In genomic region chr1:80427425-80427824, GRCm38 (mm10) we compare ENCODE assay signal across 19 mouse cellular contexts. TPM values are rescaled to one million over a fixed set of nuclear protein-coding genes. Genes with fewer than 3 reads are reported as not detected.
DNase-seq lines count a peak whose midpoint lies in the region; ATAC-seq and TF ChIP-seq lines count a peak whose summit lies in the region.
"Had no signal": no experiment of that assay in that cellular context is flagged by ENCODE, and none has a peak within 500 bp of the region (broad histone marks: within the 10 kb centered on the region; RNA-seq: fewer than 3 reads in every experiment).

No protein-coding gene starts in this region.

- DNase-seq in liver, embryonic 13.5 days = no peak
- no peak for DNase-seq in liver
- peak; percentile 86 to 92 for DNase-seq in cerebellum, adult 18-20 months
- peak; percentile 81 to 87 for DNase-seq in cerebellum, postnatal 36 days
- DNase-seq in stomach, postnatal 0 days (ENCODE audit: low spot score) = peak; percentile 14
- DNase-seq: gastrocnemius, postnatal 25 days; kidney, adult 11 months; kidney, postnatal 4 days; lung, postnatal 14 days; thymus, adult 18-20 months had no signal

- no peak overlapping the region for H3K4me3 ChIP-seq in liver, embryonic 13.5 days (replicated peaks)
- no peak overlapping the region for H3K4me3 ChIP-seq in stomach, postnatal 0 days (ENCODE audit: low read depth, low read length)
- H3K4me3 ChIP-seq in heart, embryonic 12.5 days = no peak overlapping the region
- H3K4me3 ChIP-seq: hindbrain, embryonic 13.5 days; limb, embryonic 15.5 days; midbrain, embryonic 12.5 days had no signal

- no peak overlapping the region for H3K9ac ChIP-seq in liver, embryonic 13.5 days
- H3K9ac ChIP-seq in stomach, postnatal 0 days (ENCODE audit: low read length) = no peak overlapping the region
- H3K9ac ChIP-seq in heart, embryonic 12.5 days = no peak overlapping the region
- H3K9ac ChIP-seq: hindbrain, embryonic 13.5 days; limb, embryonic 15.5 days; midbrain, embryonic 12.5 days had no signal

- no peaks in the 10 kb centered on the region for H3K27me3 ChIP-seq in liver, embryonic 13.5 days
- H3K27me3 ChIP-seq in stomach, postnatal 0 days (ENCODE audit: control insufficient read depth, insufficient read depth, low read length) = no peaks in the 10 kb centered on the region
- H3K27me3 ChIP-seq in heart, embryonic 12.5 days (replicated peaks) = no peaks in the 10 kb centered on the region
- H3K27me3 ChIP-seq: hindbrain, embryonic 13.5 days; limb, embryonic 15.5 days; midbrain, embryonic 12.5 days had no signal

- H3K9me3 ChIP-seq in liver, embryonic 13.5 days (replicated peaks) = no peaks in the 10 kb centered on the region
- H3K9me3 ChIP-seq in stomach, postnatal 0 days (ENCODE audit: control insufficient read depth, low read length) = no peaks in the 10 kb centered on the region
- H3K9me3 ChIP-seq in heart, embryonic 12.5 days (replicated peaks) = no peaks in the 10 kb centered on the region; the same call in 1 of the 2 replicates
- H3K9me3 ChIP-seq: limb, embryonic 15.5 days had no signal

- H3K36me3 ChIP-seq in liver, embryonic 13.5 days = no peaks in the 10 kb centered on the region
- H3K36me3 ChIP-seq in stomach, postnatal 0 days (ENCODE audit: control insufficient read depth, insufficient read depth, low read length) = no peaks in the 10 kb centered on the region
- no peaks in the 10 kb centered on the region for H3K36me3 ChIP-seq in heart, embryonic 12.5 days
- H3K36me3 ChIP-seq: hindbrain, embryonic 13.5 days; limb, embryonic 15.5 days; midbrain, embryonic 12.5 days had no signal

- TF ChIP-seq EP300 in stomach, postnatal 0 days (optimal IDR thresholded peaks at IDR 0.05) = peak; percentile 83

- H3K4me1 ChIP-seq in liver, embryonic 13.5 days (replicated peaks) = no peaks in the 10 kb centered on the region
- no peaks in the 10 kb centered on the region for H3K4me1 ChIP-seq in stomach, postnatal 0 days (replicated peaks; ENCODE audit: control insufficient read depth, insufficient read depth)
- no peaks in the 10 kb centered on the region for H3K4me1 ChIP-seq in heart, embryonic 12.5 days (replicated peaks)
- H3K4me1 ChIP-seq: hindbrain, embryonic 13.5 days; limb, embryonic 15.5 days; midbrain, embryonic 12.5 days had no signal

- ATAC-seq in liver, embryonic 13.5 days (ENCODE audit: low read depth) = 0 out of 2 replicates have a peak, but pooled peaks have one; percentile 36
- ATAC-seq in stomach, postnatal 0 days (ENCODE audit: low FRiP score, low TSS enrichment) = no peak
- no peak for ATAC-seq in megakaryocyte progenitor cell, adult 5-6 weeks (replicated peaks; ENCODE audit: poor library complexity)
- no peak for ATAC-seq in heart, embryonic 12.5 days (ENCODE audit: insufficient number of reproducible peaks, low FRiP score)

- TF ChIP-seq CTCF in stomach, postnatal 0 days (IDR thresholded peaks at IDR 0.05; ENCODE audit: low read depth) = no peak

- H3K4me2 ChIP-seq in liver, embryonic 13.5 days = no peak overlapping the region
- no peak overlapping the region for H3K4me2 ChIP-seq in stomach, postnatal 0 days (replicated peaks; ENCODE audit: low read depth)
- no peak overlapping the region for H3K4me2 ChIP-seq in heart, embryonic 12.5 days
- H3K4me2 ChIP-seq: heart, embryonic 11.5 days; hindbrain, embryonic 13.5 days; limb, embryonic 15.5 days; midbrain, embryonic 12.5 days had no signal

- H3K27ac ChIP-seq in liver, embryonic 13.5 days = peak overlapping the region; percentile 2; the same call in 1 of the 2 replicates
- H3K27ac ChIP-seq in stomach, postnatal 0 days (replicated peaks) = no peak overlapping the region
- H3K27ac ChIP-seq in heart, embryonic 12.5 days (ENCODE audit: poor library complexity, severe bottlenecking) = no peak overlapping the region
- H3K27ac ChIP-seq: hindbrain, embryonic 13.5 days; limb, embryonic 15.5 days; midbrain, embryonic 12.5 days had no signal

- 48% methylated on average over 1 of the region's 1 CpGs for WGBS in liver, embryonic 13.5 days (ENCODE audit: insufficient replicate concordance)
- 21% methylated on average over 1 of the region's 1 CpGs for WGBS in stomach, postnatal 0 days
- WGBS in heart, embryonic 12.5 days = 45% methylated on average over 1 of the region's 1 CpGs

RNA-seq across cellular contexts. Expression of gene Gm45261, which starts 33.8 kb away (rescaled TPM):
- not detected in 2 replicates for polyA plus RNA-seq in liver, embryonic 13.5 days (2015; fragmentation: Nextera tagmentation; extraction: Ambion mirVana)
- polyA plus RNA-seq in stomach, postnatal 0 days (2015; fragmentation: Nextera tagmentation; extraction: Ambion mirVana) = not detected in 2 replicates
- not detected in 2 replicates for total RNA-seq in megakaryocyte progenitor cell, adult 5-6 weeks (2015)
- total RNA-seq in megakaryocyte progenitor cell, adult 5-6 weeks (2017) = not detected in 2 replicates
- polyA plus RNA-seq in heart, embryonic 12.5 days (2016; fragmentation: Nextera tagmentation; extraction: Ambion mirVana) = not detected in 2 replicates
- total RNA-seq: adrenal gland, postnatal 4 days; common myeloid progenitor, adult 5-6 weeks; gastrocnemius, postnatal 25 days had no signal
- polyA plus RNA-seq: heart, embryonic 11.5 days; hindbrain, embryonic 13.5 days; limb, embryonic 15.5 days; midbrain, embryonic 12.5 days; spleen, adult 2 months had no signal

Comparison
In these comparisons a context has a peak if more than half of its experiments do, and no peak if none do; other contexts are left out.
1. DNase-seq: peak in cerebellum, adult 18-20 months (2 of 2), cerebellum, postnatal 36 days (2 of 2) and stomach, postnatal 0 days (single experiment); none in liver, embryonic 13.5 days (single experiment) and liver (single experiment).